Mouse (Mus musculus) myocyte (in vitro differentiated cells): Measurements from ENCODE around the gene Gjb6. TPM values are rescaled to one million over a fixed set of nuclear protein-coding genes. Genes with fewer than 3 reads are reported as not detected.

Experiments used
- H3K27me3 ChIP-seq: one replicate; pipeline ENCODE4 v1.6.1; 2011; ENCODE audit not compliant: control insufficient read depth, insufficient read depth, insufficient read length
- H3K36me3 ChIP-seq: one replicate; pipeline ENCODE4 v1.6.1; 2011; ENCODE audit not compliant: control insufficient read depth, insufficient read depth
- H3K4me2 ChIP-seq: one replicate; pipeline ENCODE4 v1.6.1; 2011; ENCODE audit warnings: low read depth, control low read depth
- H3K4me3 ChIP-seq: one replicate; pipeline ENCODE4 v1.5.1; 2011; ENCODE audit warnings: mild to moderate bottlenecking, control low read depth, moderate library complexity
- H3K79me2 ChIP-seq: one replicate; pipeline ENCODE4 v1.6.1; 2011; ENCODE audit not compliant: control insufficient read depth, insufficient read depth
- H3ac ChIP-seq: one replicate; pipeline ENCODE4 v1.6.1; 2011; ENCODE audit not compliant: control insufficient read depth, insufficient read length
- CEBPB ChIP-seq: IDR thresholded peaks from 2 replicates; pipeline ENCODE4 v1.6.1; 2011; ENCODE audit warnings: mild to moderate bottlenecking, moderate library complexity; ENCODE audit not compliant: poor library complexity, insufficient read depth, severe bottlenecking
- E2F4 ChIP-seq: IDR thresholded peaks from one replicate; pipeline ENCODE4 v1.6.1; 2011; ENCODE audit warnings: mild to moderate bottlenecking, control low read depth, moderate library complexity; ENCODE audit not compliant: insufficient read depth
- MAX ChIP-seq: IDR thresholded peaks from one replicate; pipeline ENCODE4 v1.6.1; 2011; ENCODE audit warnings: low read depth, mild to moderate bottlenecking, control low read depth
- MYOD1 ChIP-seq, 3 experiments: IDR thresholded peaks; one replicate each; pipeline ENCODE4 v1.6.1; 2011; ENCODE audit warnings: control low read depth in 2 of 3, low read depth in 2 of 3, mild to moderate bottlenecking in 2 of 3, moderate library complexity in 1 of 3; ENCODE audit not compliant: insufficient read length in 2 of 3, control insufficient read depth in 1 of 3
- MYOG ChIP-seq, 3 experiments: IDR thresholded peaks; one replicate each; pipeline ENCODE4 v1.6.1; 2011; ENCODE audit warnings: control low read depth in 2 of 3, low read depth in 2 of 3, mild to moderate bottlenecking in 2 of 3; ENCODE audit not compliant: insufficient read length in 2 of 3, control insufficient read depth in 1 of 3, insufficient read depth in 1 of 3
- POLR2A ChIP-seq: IDR thresholded peaks from one replicate; pipeline ENCODE4 v1.6.1; 2011; ENCODE audit warnings: low read depth, mild to moderate bottlenecking, control low read depth, moderate library complexity; ENCODE audit not compliant: insufficient read length
- POLR2AphosphoS2 ChIP-seq: IDR thresholded peaks from one replicate; pipeline ENCODE4 v1.6.1; 2011; ENCODE audit warnings: low read depth, control low read depth; ENCODE audit not compliant: insufficient read length
- REST ChIP-seq: IDR thresholded peaks from one replicate; pipeline ENCODE4 v1.6.1; 2011; ENCODE audit warnings: mild to moderate bottlenecking, control low read depth, moderate library complexity; ENCODE audit not compliant: insufficient read depth, insufficient read length
- SRF ChIP-seq: IDR thresholded peaks from one replicate; pipeline ENCODE4 v1.6.1; 2011; ENCODE audit warnings: low read depth; ENCODE audit not compliant: control insufficient read depth, insufficient read length
- TCF12 ChIP-seq: IDR thresholded peaks from one replicate; pipeline ENCODE4 v1.6.1; 2011; ENCODE audit warnings: mild to moderate bottlenecking, control low read depth; ENCODE audit not compliant: poor library complexity, insufficient read depth, severe bottlenecking
- TCF3 ChIP-seq: IDR thresholded peaks from one replicate; pipeline ENCODE4 v1.6.1; 2011; ENCODE audit warnings: low read depth, control low read depth; ENCODE audit not compliant: insufficient read length
- USF1 ChIP-seq: IDR thresholded peaks from one replicate; pipeline ENCODE4 v1.6.1; 2011; ENCODE audit warnings: low read depth, mild to moderate bottlenecking, control low read depth, moderate library complexity
- polyA plus RNA-seq: library from polyadenylated mRNA; unstranded; fragments of >200 nt; fragmentation: generic; extraction: Trizol; gene quantifications from one replicate; pipeline ENCODE4 v1.2.1, GENCODE M21; 2012; ENCODE audit warnings: missing spikeins

Gene Gjb6
- polyA plus RNA-seq, result not detected

DNA sequence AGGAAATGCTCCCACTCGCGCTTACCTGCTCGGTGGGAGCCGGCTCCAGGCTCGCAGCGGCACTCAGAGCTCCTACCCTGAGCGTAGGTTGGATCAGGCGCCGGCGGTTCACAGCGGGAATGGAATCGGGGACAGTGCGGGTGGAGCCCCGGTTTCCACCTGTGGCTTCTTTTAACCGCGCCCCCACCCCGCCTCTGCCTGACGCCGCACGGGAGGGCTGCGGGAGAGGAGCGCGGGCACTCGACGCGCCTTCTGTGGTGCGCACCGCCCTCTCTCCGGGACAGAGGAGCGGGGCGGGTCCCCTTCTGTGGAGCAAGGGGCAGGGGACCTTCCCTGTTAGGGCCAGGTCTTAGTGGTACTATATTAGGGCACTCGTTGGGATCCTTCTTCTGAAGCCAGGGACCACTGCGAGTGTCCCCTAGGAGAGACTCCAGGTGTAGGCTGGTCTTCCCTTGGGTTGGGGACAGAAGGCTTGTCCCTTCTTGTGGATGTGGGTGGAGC is at the start of gene Gjb6:
TSS of gene Gjb6 (minus strand) at position 451 of the 501 bp plus-strand sequence.
- Histone ChIP-seq H3K79me2 (no peaks in the 10 kb centered on the region), H3ac (no peak within 1 kb of the TSS), H3K36me3 (no peaks in the 10 kb centered on the region), H3K4me2 (no peak within 1 kb of the TSS), H3K27me3 (peaks cover 44% of the 10 kb centered on the region), H3K4me3 (no peak within 1 kb of the TSS)
- no peak for TF ChIP-seq MYOD1 (IDR thresholded peaks at IDR 0.05; ENCODE audit: control insufficient read depth in 1 of 3, insufficient read length in 2 of 3, low read depth in 2 of 3)
- TF ChIP-seq REST, result no peak
- no peak for TF ChIP-seq POLR2AphosphoS2
- no peak for TF ChIP-seq POLR2A
- no peak for TF ChIP-seq CEBPB
- no peak for TF ChIP-seq TCF12
- TF ChIP-seq MAX, result no peak
- no peak for TF ChIP-seq SRF
- no peak for TF ChIP-seq USF1
- no peak for TF ChIP-seq TCF3
- TF ChIP-seq E2F4, result no peak
- no peak for TF ChIP-seq MYOG (IDR thresholded peaks at IDR 0.05; ENCODE audit: control insufficient read depth in 1 of 3, insufficient read depth in 1 of 3, insufficient read length in 2 of 3, low read depth in 2 of 3)

DNA sequence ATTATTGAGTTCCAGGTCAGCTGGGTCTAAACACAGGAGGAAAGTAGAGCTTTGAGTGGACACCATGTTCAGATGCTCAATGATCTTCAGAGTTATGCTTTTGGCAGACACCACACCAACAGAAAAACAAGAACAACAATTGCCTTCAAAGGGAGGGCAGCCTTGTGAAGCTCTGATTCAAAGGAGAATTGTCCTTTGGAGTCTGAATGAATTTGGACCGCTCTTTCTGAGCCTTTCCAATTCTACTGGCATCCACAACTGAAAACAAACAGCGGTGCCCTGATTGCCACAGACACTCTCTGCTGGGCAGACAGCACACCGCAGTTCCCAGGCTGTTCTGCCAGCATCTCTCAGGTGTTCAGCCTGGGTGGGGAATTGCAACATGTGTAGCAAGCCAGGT is 32.1 kb upstream of the Gjb6 start:
- H3ac ChIP-seq, result no peak overlapping the region
- H3K4me3 ChIP-seq, result no peak overlapping the region
- no peaks in the 10 kb centered on the region for H3K36me3 ChIP-seq
- peaks cover 12% of the 10 kb centered on the region for H3K27me3 ChIP-seq
- H3K4me2 ChIP-seq, result no peak overlapping the region
- no peaks in the 10 kb centered on the region for H3K79me2 ChIP-seq
- TF ChIP-seq MAX (no peak), CEBPB (no peak), POLR2A (no peak)

- H3K79me2 ChIP-seq, result no peaks in the 10 kb centered on the region
- H3K36me3 ChIP-seq, result no peaks in the 10 kb centered on the region
- H3ac ChIP-seq, result no peak overlapping the region
- H3K4me2 ChIP-seq, result no peak overlapping the region
- TF ChIP-seq TCF3, result no peak
- TF ChIP-seq MYOD1 (IDR thresholded peaks at IDR 0.05; ENCODE audit: control insufficient read depth in 1 of 3, insufficient read length in 2 of 3, low read depth in 2 of 3), result peak in 1 of 3 experiments; percentile 33
- no peak overlapping the region for H3K4me3 ChIP-seq
- peaks cover 5% of the 10 kb centered on the region for H3K27me3 ChIP-seq
These were observed 28.4 kb upstream of the Gjb6 start for GRCm38 (mm10) chr14:57161833-57162232.

DNA sequence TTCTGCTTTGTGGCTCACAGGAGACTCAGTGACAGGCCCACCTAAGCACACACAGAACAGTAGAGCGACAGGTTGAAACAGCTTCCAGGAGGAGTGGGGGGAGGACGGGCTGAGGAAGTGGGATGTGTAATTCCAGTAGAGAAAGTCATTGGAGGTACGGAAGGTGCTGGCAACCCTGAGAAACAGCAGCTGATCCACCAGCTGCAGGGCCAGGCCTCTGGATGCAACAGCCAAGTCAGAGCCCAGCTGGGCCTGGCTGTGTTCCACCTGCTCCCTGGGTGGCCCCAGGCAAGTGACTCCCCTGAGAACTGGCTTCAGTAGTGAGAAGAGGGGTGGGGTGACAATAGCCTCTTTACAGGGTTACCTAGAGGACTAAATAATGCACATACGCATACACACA is 27.8 kb upstream of the Gjb6 start:
- no peaks in the 10 kb centered on the region for H3K36me3 ChIP-seq
- peak; percentile 32 for TF ChIP-seq TCF3
- no peak for TF ChIP-seq POLR2A
- peak in 2 of 3 experiments; percentile 27 to 76 for TF ChIP-seq MYOD1 (IDR thresholded peaks at IDR 0.05; ENCODE audit: control insufficient read depth in 1 of 3, insufficient read length in 2 of 3, low read depth in 2 of 3)
- TF ChIP-seq MYOG (IDR thresholded peaks at IDR 0.05; ENCODE audit: control insufficient read depth in 1 of 3, insufficient read depth in 1 of 3, insufficient read length in 2 of 3, low read depth in 2 of 3), result no peak
- TF ChIP-seq E2F4, result no peak
- TF ChIP-seq SRF, result no peak
- TF ChIP-seq MAX, result no peak

DNA sequence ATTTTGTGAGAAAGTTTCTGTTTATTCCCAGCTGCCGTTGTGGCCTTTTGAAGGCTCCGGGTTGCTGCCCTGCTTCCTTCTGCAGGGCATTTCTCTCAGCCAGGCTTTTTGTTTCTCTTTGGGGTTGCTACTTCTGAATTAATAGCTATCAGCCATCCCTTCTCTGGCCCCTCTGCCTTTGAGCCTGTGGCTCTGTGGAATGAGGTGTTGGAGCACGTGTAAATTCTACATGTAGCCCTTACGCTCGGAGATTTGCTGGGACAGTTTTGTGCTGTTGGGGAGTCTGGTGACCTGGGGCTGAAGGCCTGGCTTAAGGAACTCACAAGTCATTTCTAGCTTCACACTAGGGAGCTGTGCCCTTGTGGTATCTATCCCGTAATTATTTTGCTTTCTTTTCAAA is 21.5 kb upstream of the Gjb6 start:
- no peaks in the 10 kb centered on the region for H3K79me2 ChIP-seq
- no peak overlapping the region for H3ac ChIP-seq
- no peak overlapping the region for H3K4me2 ChIP-seq
- TF ChIP-seq MAX (no peak), TCF12 (no peak), USF1 (no peak), POLR2AphosphoS2 (no peak), POLR2A (no peak), E2F4 (no peak), REST (no peak), SRF (no peak), MYOD1 (IDR thresholded peaks at IDR 0.05; ENCODE audit: control insufficient read depth in 1 of 3, insufficient read length in 2 of 3, low read depth in 2 of 3) (no peak), TCF3 (no peak), CEBPB (no peak), MYOG (IDR thresholded peaks at IDR 0.05; ENCODE audit: control insufficient read depth in 1 of 3, insufficient read depth in 1 of 3, insufficient read length in 2 of 3, low read depth in 2 of 3) (no peak)
- peaks cover 7% of the 10 kb centered on the region for H3K27me3 ChIP-seq
- no peaks in the 10 kb centered on the region for H3K36me3 ChIP-seq
- no peak overlapping the region for H3K4me3 ChIP-seq

More for the DNA sequence above, 27.8 kb upstream of the Gjb6 start:
- H3K27me3 ChIP-seq, result peaks cover 5% of the 10 kb centered on the region
- H3K4me3 ChIP-seq, result no peak overlapping the region
- no peak overlapping the region for H3K4me2 ChIP-seq
- H3K79me2 ChIP-seq, result no peaks in the 10 kb centered on the region
- no peak overlapping the region for H3ac ChIP-seq
